Mouse (Mus musculus) embryonic facial prominence, embryonic 11.5 days (tissue): ENCODE results near the gene Zdhhc7. TPM values are rescaled to one million over a fixed set of nuclear protein-coding genes. Genes with fewer than 3 reads are reported as not detected.
A peak's percentile ranks its signal among the peaks of the same experiment; 100 is the strongest.

Experiments used
- ATAC-seq: fragments of 200-750 bp; cut with Nextera tagmentation; replicated peaks from 2 replicates; pipeline ENCODE4 v1.8.0; 2017; ENCODE audit warnings: low read depth; ENCODE audit not compliant: insufficient number of reproducible peaks, low FRiP score, low TSS enrichment
- DNase-seq: peaks from one replicate; pipeline ENCODE4 v3.0.0-alpha.2; 2015; ENCODE audit warnings: low spot score
- H3K27ac ChIP-seq: fragments of 300-500 bp; sonication (generic); replicated peaks from 2 replicates; pipeline ENCODE4 v1.5.1; 2014; ENCODE audit warnings: mild to moderate bottlenecking, low read depth, low read length, control low read depth
- H3K27me3 ChIP-seq: fragments of 300-500 bp; sonication (generic); 2 replicates; pipeline ENCODE4 v1.6.1; 2014; ENCODE audit warnings: mild to moderate bottlenecking, low read length, moderate library complexity, mixed read lengths; ENCODE audit not compliant: control insufficient read depth, insufficient read depth
- H3K36me3 ChIP-seq: fragments of 300-500 bp; sonication (generic); replicated peaks from 2 replicates; pipeline ENCODE4 v1.6.1; 2014; ENCODE audit warnings: low read depth, mild to moderate bottlenecking, low read length, moderate library complexity, mixed read lengths; ENCODE audit not compliant: control insufficient read depth, insufficient read depth
- H3K4me1 ChIP-seq: fragments of 300-500 bp; sonication (generic); 2 replicates; pipeline ENCODE4 v1.6.1; 2014; ENCODE audit warnings: low read length, mixed read lengths; ENCODE audit not compliant: control insufficient read depth, insufficient read depth
- H3K4me2 ChIP-seq: fragments of 300-500 bp; sonication (generic); 2 replicates; pipeline ENCODE4 v1.6.1; 2014; ENCODE audit warnings: low read depth, mild to moderate bottlenecking, control low read depth, low read length, moderate library complexity
- H3K4me3 ChIP-seq: fragments of 300-500 bp; sonication (generic); 2 replicates; pipeline ENCODE4 v1.5.1; 2014; ENCODE audit warnings: low read depth, low read length, control low read depth
- H3K9ac ChIP-seq: fragments of 300-500 bp; sonication (generic); replicated peaks from 2 replicates; pipeline ENCODE4 v1.6.1; 2014; ENCODE audit warnings: mild to moderate bottlenecking, control low read depth, low read length
- H3K9me3 ChIP-seq: fragments of 300-500 bp; sonication (generic); replicated peaks from 2 replicates; pipeline ENCODE4 v1.6.1; 2016; ENCODE audit warnings: mild to moderate bottlenecking, low read length, inconsistent platforms, mixed read lengths; ENCODE audit not compliant: control insufficient read depth
- WGBS: fragments of 180-500 bp; shearing (Covaris S2); extraction: QIAGEN DNeasy Blood & Tissue Kit; methylation state at CpG from one replicate; pipeline ENCODE4 v1.1.7; 2014; 5-methylcytosine and 5-hydroxymethylcytosine counted together
- polyA plus RNA-seq: library from polyadenylated mRNA; unstranded; fragments of >200 nt; fragmentation: Nextera tagmentation; extraction: Ambion mirVana; gene quantifications from 2 replicates; pipeline ENCODE4 v1.2.1, GENCODE M21; 2014

Zdhhc7 gene
- 23.8 and 23.9 TPM in 2 replicates for polyA plus RNA-seq

GRCm38 (mm10) chr8:120101068-120101972, at the start of gene Zdhhc7:
Zdhhc7 (minus strand) TSS chr8:120101482.
- H3K9me3 ChIP-seq: no peaks in the 10 kb centered on the region
- no peaks in the 10 kb centered on the region for H3K4me1 ChIP-seq
- peak within 1 kb of the TSS; percentile 63 for H3K27ac ChIP-seq
- no peaks in the 10 kb centered on the region for H3K36me3 ChIP-seq
- peak within 1 kb of the TSS; percentile 88 for H3K4me2 ChIP-seq
- H3K27me3 ChIP-seq: no peaks in the 10 kb centered on the region
- H3K4me3 ChIP-seq: peak within 1 kb of the TSS; percentile 97
- ATAC-seq (peak; percentile 71; the same call in 1 of the 2 replicates), DNase-seq (peak; percentile 83)
- peak within 1 kb of the TSS; percentile 85 for H3K9ac ChIP-seq
- WGBS: under 1% methylated on average over 80 of the region's 88 CpGs

DNA sequence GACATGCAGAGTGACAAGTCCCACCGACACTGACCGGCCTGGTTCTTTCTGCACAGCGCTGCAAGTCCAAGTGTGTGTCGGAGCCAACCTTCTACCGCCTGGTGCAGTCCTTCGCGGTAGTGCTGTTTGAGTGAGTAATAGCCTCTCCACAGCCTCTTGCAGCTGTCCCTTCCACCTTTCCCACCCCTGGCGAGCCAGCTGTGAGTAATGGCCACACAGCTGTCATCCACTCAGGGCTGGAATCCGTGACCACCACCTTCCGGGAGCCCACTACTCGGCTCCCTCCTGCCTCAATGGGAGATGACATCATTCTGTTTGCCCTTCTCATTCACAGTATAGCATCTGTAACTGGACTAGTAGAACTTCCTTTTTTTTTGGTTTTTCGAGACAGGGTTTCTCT, 48.7 kb upstream of the Zdhhc7 start:
- H3K36me3 ChIP-seq: no peaks in the 10 kb centered on the region
- H3K4me1 ChIP-seq: no peaks in the 10 kb centered on the region; the same call in 1 of the 2 replicates
- no peaks in the 10 kb centered on the region for H3K27me3 ChIP-seq
- no peak overlapping the region for H3K9ac ChIP-seq
- H3K4me2 ChIP-seq: no peak overlapping the region
- WGBS: 82% methylated on average over 12 of the region's 12 CpGs
- ATAC-seq: no peak
- no peak overlapping the region for H3K4me3 ChIP-seq
- H3K9me3 ChIP-seq: no peaks in the 10 kb centered on the region
- no peak for DNase-seq
- no peak overlapping the region for H3K27ac ChIP-seq

DNA sequence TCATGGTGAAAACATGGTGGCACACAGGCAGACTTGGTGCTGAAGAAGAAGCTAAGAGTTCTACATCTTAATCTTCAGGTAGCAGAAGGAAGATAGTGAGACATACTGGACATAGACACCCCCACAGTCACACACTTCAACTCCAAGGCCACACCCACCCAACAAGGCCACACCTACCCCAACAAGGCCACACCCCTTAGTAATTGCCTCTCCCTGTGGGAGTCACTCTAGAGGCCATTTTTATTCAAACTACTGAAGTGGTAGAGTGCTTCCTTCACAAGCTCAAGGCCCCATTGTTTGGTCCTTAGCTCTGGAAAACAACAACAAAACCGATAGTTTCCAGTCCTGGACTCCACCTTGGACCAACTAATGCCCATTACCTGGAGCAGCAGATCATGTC, 44.8 kb upstream of the Zdhhc7 start:
- H3K27ac ChIP-seq: no peak overlapping the region
- no peaks in the 10 kb centered on the region for H3K9me3 ChIP-seq
- peaks cover 2% of the 10 kb centered on the region; the same call in 1 of the 2 replicates for H3K4me1 ChIP-seq
- no peaks in the 10 kb centered on the region for H3K27me3 ChIP-seq
- DNase-seq (no peak), ATAC-seq (no peak)
- no peaks in the 10 kb centered on the region for H3K36me3 ChIP-seq
- no peak overlapping the region for H3K4me2 ChIP-seq
- 72% methylated on average over 1 of the region's 1 CpGs for WGBS
- no peak overlapping the region for H3K9ac ChIP-seq
- no peak overlapping the region for H3K4me3 ChIP-seq

DNA sequence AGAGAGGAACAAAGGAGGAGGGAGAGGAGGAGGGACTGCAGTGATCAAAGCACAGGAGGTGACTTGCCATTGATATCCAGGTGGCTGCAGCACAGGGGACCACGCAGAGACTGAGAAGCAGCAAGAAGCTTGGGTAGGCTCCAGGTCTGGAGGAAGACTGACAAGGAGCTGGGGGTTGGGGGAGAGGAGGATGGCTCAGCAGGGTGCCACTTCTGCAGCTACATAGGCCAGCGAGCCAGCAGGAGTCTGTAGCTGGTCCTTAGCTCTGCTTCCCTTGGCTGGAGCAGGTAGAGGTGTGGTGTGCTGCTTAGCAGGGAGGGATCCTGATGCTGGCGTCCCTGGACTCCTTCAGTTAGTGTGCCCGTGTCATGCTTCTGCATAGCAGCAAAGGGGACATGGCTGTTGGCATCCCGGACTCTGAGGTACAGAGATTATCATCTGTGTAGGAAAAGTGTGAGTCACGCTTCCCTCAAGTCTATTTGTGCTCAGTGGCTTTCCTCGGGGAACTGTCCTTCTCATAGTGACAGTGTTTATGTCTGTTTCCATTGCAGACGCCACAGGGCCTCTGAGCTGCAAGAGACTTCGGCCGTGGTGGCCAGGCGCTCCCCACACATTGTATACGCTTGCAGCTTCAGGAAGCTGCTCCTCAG, 43.5 kb upstream of the Zdhhc7 start:
- peaks cover 2% of the 10 kb centered on the region; the same call in 1 of the 2 replicates for H3K4me1 ChIP-seq
- 62% methylated on average over 12 of the region's 12 CpGs for WGBS
- DNase-seq (no peak), ATAC-seq (no peak)
- no peak overlapping the region for H3K4me3 ChIP-seq
- H3K9ac ChIP-seq: no peak overlapping the region
- no peaks in the 10 kb centered on the region for H3K36me3 ChIP-seq
- no peaks in the 10 kb centered on the region for H3K27me3 ChIP-seq
- 0 out of 2 replicates have a peak overlapping the region, but pooled peaks have one; percentile 28 for H3K27ac ChIP-seq
- no peak overlapping the region for H3K4me2 ChIP-seq
- H3K9me3 ChIP-seq: no peaks in the 10 kb centered on the region

- H3K9ac ChIP-seq: no peak overlapping the region
- 63% methylated on average over 15 of the region's 15 CpGs for WGBS
- no peak overlapping the region for H3K27ac ChIP-seq
- H3K4me3 ChIP-seq: no peak overlapping the region
- no peak for DNase-seq
- no peaks in the 10 kb centered on the region for H3K9me3 ChIP-seq
- no peaks in the 10 kb centered on the region for H3K36me3 ChIP-seq
- H3K4me1 ChIP-seq: peaks cover 2% of the 10 kb centered on the region; the same call in 1 of the 2 replicates
- H3K27me3 ChIP-seq: no peaks in the 10 kb centered on the region
- no peak for ATAC-seq
- no peak overlapping the region for H3K4me2 ChIP-seq
Measured at GRCm38 (mm10) chr8:120143911-120144651, 42.8 kb upstream of the Zdhhc7 start.

DNA sequence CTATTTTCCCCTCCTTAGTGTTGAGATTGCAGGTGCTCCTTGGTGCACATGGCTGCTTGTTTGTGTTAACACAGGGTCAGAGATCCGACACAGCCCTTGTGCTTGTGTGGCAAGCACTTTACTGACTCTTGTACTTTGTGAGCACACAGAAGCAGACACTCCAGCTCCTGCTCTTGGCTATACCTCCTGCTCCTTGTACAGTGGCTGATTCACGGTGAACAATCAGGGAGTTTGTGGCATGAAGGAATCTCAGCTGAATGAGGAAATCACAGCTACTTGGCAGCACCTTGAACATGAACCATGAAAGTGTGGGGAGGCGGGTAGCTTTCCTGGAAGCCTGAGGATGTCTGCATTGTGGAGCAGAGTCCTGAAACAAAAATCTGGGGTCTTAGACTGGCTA, 39.5 kb upstream of the Zdhhc7 start:
- ATAC-seq (no peak), DNase-seq (no peak)
- H3K9ac ChIP-seq: no peak overlapping the region
- no peaks in the 10 kb centered on the region for H3K36me3 ChIP-seq
- no peaks in the 10 kb centered on the region for H3K9me3 ChIP-seq
- H3K27me3 ChIP-seq: no peaks in the 10 kb centered on the region
- H3K4me1 ChIP-seq: peaks cover 2% of the 10 kb centered on the region; the same call in 1 of the 2 replicates
- H3K27ac ChIP-seq: no peak overlapping the region
- no peak overlapping the region for H3K4me3 ChIP-seq
- H3K4me2 ChIP-seq: no peak overlapping the region
- WGBS: 72% methylated on average over 3 of the region's 3 CpGs

DNA sequence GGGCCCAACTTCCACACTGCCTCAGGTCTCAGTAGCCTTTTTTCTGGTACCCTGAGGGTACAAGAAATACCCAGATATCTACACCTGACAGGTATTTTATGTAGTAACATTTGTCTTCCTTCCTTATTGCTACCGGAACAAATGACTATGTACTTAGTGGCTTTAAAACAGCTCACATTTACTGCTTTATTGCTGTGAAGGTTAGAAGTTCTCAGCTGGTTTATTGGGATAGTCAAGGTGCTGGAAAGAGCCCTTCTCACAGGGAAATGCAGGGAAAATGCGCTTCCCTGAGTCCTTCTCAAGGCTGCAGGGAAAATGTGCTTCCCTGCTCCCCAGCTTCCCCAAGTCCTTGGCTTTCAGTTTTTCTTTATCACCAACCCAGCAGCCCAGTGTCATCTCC, 37.7 kb upstream of the Zdhhc7 start:
- Histone ChIP-seq H3K27me3 (no peaks in the 10 kb centered on the region), H3K9ac (no peak overlapping the region), H3K4me1 (no peaks in the 10 kb centered on the region), H3K4me2 (no peak overlapping the region), H3K27ac (no peak overlapping the region), H3K4me3 (no peak overlapping the region), H3K36me3 (no peaks in the 10 kb centered on the region), H3K9me3 (no peaks in the 10 kb centered on the region)
- 94% methylated on average over 2 of the region's 2 CpGs for WGBS
- DNase-seq (no peak), ATAC-seq (no peak)
